7 mouse cellular contexts compared by ENCODE assay signal in genomic region chr14:57998526-57999401, GRCm38 (mm10). TPM values are rescaled to one million over a fixed set of nuclear protein-coding genes. Genes with fewer than 3 reads are reported as not detected.
A peak's percentile ranks its signal among the peaks of the same experiment; 100 is the strongest.
DNase-seq lines count a peak whose midpoint lies in the region; ATAC-seq lines count a peak whose summit lies in the region.

TSS of gene Micu2 (minus strand) at chr14:57999262.

- peak within 1 kb of the TSS; percentile 75 for H3K27ac ChIP-seq in intestine, embryonic 14.5 days (ENCODE audit: low read depth)
- peak within 1 kb of the TSS; percentile 97 for H3K27ac ChIP-seq in midbrain, embryonic 10.5 days (replicated peaks)

- H3K9me3 ChIP-seq in intestine, embryonic 14.5 days (ENCODE audit: control insufficient read depth, low read length) = no peaks in the 10 kb centered on the region
- no peaks in the 10 kb centered on the region for H3K9me3 ChIP-seq in midbrain, embryonic 10.5 days (replicated peaks)

- peak; percentile 72 to 76 for DNase-seq in adrenal gland, adult 18-20 months (ENCODE audit: low spot score in 2 of 2)
- peak; percentile 96 for DNase-seq in embryo, embryonic 11 days
- DNase-seq in gastrocnemius, postnatal 25 days = peak; percentile 74
- peak; percentile 89 for DNase-seq in intestine, embryonic 14.5 days (ENCODE audit: low spot score)
- DNase-seq in left cerebral cortex, postnatal 25 days (ENCODE audit: low spot score in 2 of 2) = peak; percentile 84 to 85
- peak; percentile 85 for DNase-seq in midbrain, embryonic 10.5 days (ENCODE audit: low spot score)
- peak; percentile 84 for DNase-seq in right cerebral cortex, postnatal 4 days

- no peaks in the 10 kb centered on the region for H3K36me3 ChIP-seq in intestine, embryonic 14.5 days (ENCODE audit: control insufficient read depth, insufficient read depth, low read length)
- 0 out of 2 replicates have a peak, but pooled peaks cover 4% of the 10 kb centered on the region for H3K36me3 ChIP-seq in midbrain, embryonic 10.5 days

- H3K9ac ChIP-seq in intestine, embryonic 14.5 days (ENCODE audit: low read length) = peak within 1 kb of the TSS; percentile 94

- peak within 1 kb of the TSS; percentile 86 for H3K4me3 ChIP-seq in intestine, embryonic 14.5 days (ENCODE audit: low read depth, low read length)
- H3K4me3 ChIP-seq in midbrain, embryonic 10.5 days = peak within 1 kb of the TSS; percentile 96

- intact Hi-C loops in left cerebral cortex, postnatal 25 days (cut with DNase I) = loop anchor here (5.0 kb wide), 1 partner anchor 74 kb away; the partner anchor contains the start of gene Fgf9

- peak within 1 kb of the TSS; percentile 74 for H3K4me2 ChIP-seq in intestine, embryonic 14.5 days (ENCODE audit: low read length)

- H3K27me3 ChIP-seq in intestine, embryonic 14.5 days (replicated peaks; ENCODE audit: control insufficient read depth, insufficient read depth, low read length) = no peaks in the 10 kb centered on the region
- peaks cover 6% of the 10 kb centered on the region; the same call in 1 of the 2 replicates for H3K27me3 ChIP-seq in midbrain, embryonic 10.5 days (ENCODE audit: low read depth, poor library complexity, severe bottlenecking)

- H3K4me1 ChIP-seq in intestine, embryonic 14.5 days (replicated peaks; ENCODE audit: control insufficient read depth, insufficient read depth, low read length) = peaks cover 10% of the 10 kb centered on the region
- H3K4me1 ChIP-seq in midbrain, embryonic 10.5 days = peaks cover 15% of the 10 kb centered on the region

- ATAC-seq in intestine, embryonic 14.5 days (replicated peaks; ENCODE audit: low FRiP score, low TSS enrichment, low read depth) = peak; percentile 96

- 2% methylated on average over 64 of the region's 76 CpGs for WGBS in intestine, embryonic 14.5 days
- WGBS in midbrain, embryonic 10.5 days = 3% methylated on average over 76 of the region's 76 CpGs

RNA-seq across cellular contexts. Expression of gene Micu2, which starts in this region (rescaled TPM):
- total RNA-seq in adrenal gland, adult 18-20 months (2021) = 10 to 100 TPM; 47.0 to 59.5 TPM
- 10 to 100 TPM; 32.6 to 32.7 TPM for total RNA-seq in gastrocnemius, postnatal 25 days (2021)
- 51.4 and 53.4 TPM in 2 replicates for polyA plus RNA-seq in intestine, embryonic 14.5 days (2014; fragmentation: Nextera tagmentation; extraction: Ambion mirVana)
- 10 to 100 TPM; 22.3 to 29.0 TPM for total RNA-seq in left cerebral cortex, postnatal 25 days (2021)
- 58.2 and 61.6 TPM in 2 replicates for polyA plus RNA-seq in midbrain, embryonic 10.5 days (2016; fragmentation: Nextera tagmentation; extraction: Ambion mirVana)

Comparison
In these comparisons a context has a peak if more than half of its experiments do, and no peak if none do; other contexts are left out.
1. Peak in every context shown above with its lines: DNase-seq, ATAC-seq, H3K4me3 ChIP-seq and H3K27ac ChIP-seq.